In the genomic region with DNA sequence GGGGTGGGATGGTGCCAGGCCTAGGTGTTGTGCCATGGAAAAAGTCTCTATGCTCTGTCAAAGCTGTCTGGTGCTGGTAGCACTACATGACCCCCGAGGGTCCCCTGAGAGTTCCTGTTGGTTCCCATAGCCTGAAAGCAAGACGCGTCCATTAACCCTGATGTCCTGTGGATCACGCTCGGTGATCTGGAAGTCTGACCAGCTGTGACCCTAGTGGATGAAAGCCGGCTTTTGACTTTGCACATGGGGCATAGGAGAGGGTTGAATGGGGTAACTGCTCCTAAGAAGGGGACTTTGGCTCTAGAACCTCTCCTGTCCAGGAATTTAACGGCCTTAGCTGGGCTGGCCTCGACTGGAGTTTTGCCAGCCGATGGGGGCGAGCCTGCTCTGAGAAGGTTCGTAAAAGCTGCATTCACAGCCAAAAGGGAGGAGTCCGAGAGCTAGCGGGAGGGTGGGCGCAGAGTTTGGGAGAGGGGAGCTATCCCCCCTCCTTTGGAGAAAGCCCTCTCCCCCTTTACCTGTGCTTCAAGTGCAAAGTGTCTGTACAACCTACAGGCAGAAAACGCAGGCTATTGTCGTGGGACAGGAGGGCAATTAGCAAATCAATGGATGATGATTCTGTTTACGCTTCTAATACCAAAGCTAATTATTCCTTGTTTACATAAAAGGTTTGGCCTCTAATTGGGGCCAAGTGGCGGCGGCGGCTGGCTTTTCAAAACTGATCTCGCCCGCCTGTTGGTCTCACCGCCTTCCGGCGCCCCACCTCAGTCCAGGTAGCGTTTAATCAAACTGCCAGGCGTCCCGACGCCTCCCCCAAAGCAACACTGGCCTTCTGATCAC, we compare ENCODE assay signal across 9 mouse cellular contexts. TPM values are rescaled to one million over a fixed set of nuclear protein-coding genes. Genes with fewer than 3 reads are reported as not detected.
DNase-seq lines count a peak whose midpoint lies in the region; ATAC-seq and TF ChIP-seq lines count a peak whose summit lies in the region.
"Had no signal": no experiment of that assay in that cellular context is flagged by ENCODE, and none has a peak within 500 bp of the region (broad histone marks: within the 10 kb centered on the region; RNA-seq: fewer than 3 reads in every experiment).

No protein-coding gene starts in this region.

- peak overlapping the region; percentile 78 for H3K4me3 ChIP-seq in gastrocnemius, adult 2 months
- H3K4me3 ChIP-seq in ES-Bruce4 (ENCODE audit: low read depth, low read length), result peak overlapping the region; percentile 39
- peak overlapping the region; percentile 59 for H3K4me3 ChIP-seq in forebrain, embryonic 15.5 days
- H3K4me3 ChIP-seq in liver, postnatal 0 days (ENCODE audit: low read depth, low read length), result peak overlapping the region; percentile 47; the same call in 1 of the 2 replicates

- TF ChIP-seq EP300 in ES-Bruce4 (IDR thresholded peaks at IDR 0.05; ENCODE audit: insufficient read depth, low read depth, low read length), result 0 out of 2 replicates have a peak, but pooled peaks have one; percentile 54
- TF ChIP-seq EP300 in liver, postnatal 0 days (IDR thresholded peaks at IDR 0.05; ENCODE audit: low read depth), result no peak

- H3K9ac ChIP-seq in ES-Bruce4 (ENCODE audit: low read depth, poor library complexity, severe bottlenecking), result no peak overlapping the region
- peak overlapping the region; percentile 67 for H3K9ac ChIP-seq in forebrain, embryonic 15.5 days (replicated peaks)
- H3K9ac ChIP-seq in liver, postnatal 0 days (replicated peaks), result no peak overlapping the region

- no peak for TF ChIP-seq POLR2A in ES-Bruce4 (IDR thresholded peaks at IDR 0.05; ENCODE audit: insufficient read depth, low read length)

- WGBS in forebrain, embryonic 15.5 days, result 3% methylated on average over 29 of the region's 29 CpGs
- WGBS in liver, postnatal 0 days (ENCODE audit: insufficient replicate concordance), result 5% methylated on average over 29 of the region's 29 CpGs

- H3K4me2 ChIP-seq in forebrain, embryonic 15.5 days (replicated peaks), result peak overlapping the region; percentile 95
- peak overlapping the region; percentile 76; the same call in 1 of the 2 replicates for H3K4me2 ChIP-seq in liver, postnatal 0 days (ENCODE audit: low read depth, low read length)

- H3K36me3 ChIP-seq in ES-Bruce4 (ENCODE audit: control insufficient read depth, insufficient read depth, low read length, poor library complexity, severe bottlenecking), result no peaks in the 10 kb centered on the region
- H3K36me3 ChIP-seq in forebrain, embryonic 15.5 days, result no peaks in the 10 kb centered on the region
- no peaks in the 10 kb centered on the region for H3K36me3 ChIP-seq in liver, postnatal 0 days (replicated peaks; ENCODE audit: insufficient read depth, low read length)

- H3K9me3 ChIP-seq in ES-Bruce4 (replicated peaks; ENCODE audit: control insufficient read depth, insufficient read depth, low read length, poor library complexity, severe bottlenecking), result 0 out of 2 replicates have a peak, but pooled peaks cover 9% of the 10 kb centered on the region
- no peaks in the 10 kb centered on the region for H3K9me3 ChIP-seq in forebrain, embryonic 15.5 days
- H3K9me3 ChIP-seq in liver, postnatal 0 days (ENCODE audit: low read length), result peaks cover 3% of the 10 kb centered on the region; the same call in 1 of the 2 replicates

- no peak for TF ChIP-seq CTCF in gastrocnemius, adult 2 months (IDR thresholded peaks at IDR 0.05)
- no peak for TF ChIP-seq CTCF in ES-Bruce4 (IDR thresholded peaks at IDR 0.05; ENCODE audit: low read depth, low read length)
- TF ChIP-seq CTCF in liver, postnatal 0 days (IDR thresholded peaks at IDR 0.05; ENCODE audit: low read depth), result no peak

- intact Hi-C loops in gastrocnemius, adult 2 months (cut with DNase I), result no loop called here

- no peak for ATAC-seq in forebrain, embryonic 15.5 days (replicated peaks)
- ATAC-seq in liver, postnatal 0 days, result no peak

- H3K27ac ChIP-seq in gastrocnemius, adult 2 months, result no peak overlapping the region
- no peak overlapping the region for H3K27ac ChIP-seq in ES-Bruce4 (ENCODE audit: insufficient read depth, low read length)
- H3K27ac ChIP-seq in forebrain, embryonic 15.5 days (replicated peaks), result 0 out of 2 replicates have a peak overlapping the region, but pooled peaks have one; percentile 57
- H3K27ac ChIP-seq in liver, postnatal 0 days (ENCODE audit: low read depth), result no peak overlapping the region

- no peak for DNase-seq in gastrocnemius, adult 2 months
- no peak for DNase-seq in gastrocnemius, adult 18-20 months (ENCODE audit: low spot score)
- DNase-seq in liver, postnatal 0 days, result no peak
- DNase-seq in urinary bladder, postnatal 36 days (ENCODE audit: low spot score in 2 of 2), result no peak
- DNase-seq in ovary, postnatal 10 days (ENCODE audit: low spot score), result no peak
- DNase-seq in frontal cortex, postnatal 10 days (ENCODE audit: low spot score in 2 of 2), result no peak

- peaks cover 15% of the 10 kb centered on the region for H3K27me3 ChIP-seq in ES-Bruce4 (ENCODE audit: control insufficient read depth, insufficient read depth, low read length, poor library complexity, severe bottlenecking)
- H3K27me3 ChIP-seq in forebrain, embryonic 15.5 days, result peaks cover 36% of the 10 kb centered on the region
- H3K27me3 ChIP-seq in liver, postnatal 0 days (ENCODE audit: insufficient read depth, low read length), result peaks cover 51% of the 10 kb centered on the region

- peaks cover 2% of the 10 kb centered on the region for H3K4me1 ChIP-seq in ES-Bruce4 (ENCODE audit: control insufficient read depth, insufficient read depth, low read length)
- H3K4me1 ChIP-seq in forebrain, embryonic 15.5 days, result peaks cover 34% of the 10 kb centered on the region
- no peaks in the 10 kb centered on the region for H3K4me1 ChIP-seq in liver, postnatal 0 days (ENCODE audit: insufficient read depth)

RNA-seq across cellular contexts. Expression of a gene that starts 35.0 kb away (rescaled TPM):
- total RNA-seq in gastrocnemius, adult 2 months (2021), result under 1 TPM in 1 of 2 experiments, not detected in 1; 0.08 TPM
- total RNA-seq in gastrocnemius, adult 18-20 months (2021), result not detected
- polyA plus RNA-seq in ES-Bruce4 (2011; ENCODE audit: insufficient read depth, insufficient read length, low read depth, missing spikeins), result 10.4 and 13.6 TPM in 2 replicates
- polyA plus RNA-seq in forebrain, embryonic 15.5 days (2015; fragmentation: Nextera tagmentation; extraction: Ambion mirVana), result 4.2 and 5.3 TPM in 2 replicates
- polyA plus RNA-seq in liver, postnatal 0 days (2015; fragmentation: Nextera tagmentation; extraction: Ambion mirVana), result not detected in 2 replicates

RNA-seq across cellular contexts. Expression of a gene that starts 59.4 kb away (rescaled TPM):
- under 1 TPM; 0.05 to 0.06 TPM for total RNA-seq in gastrocnemius, adult 2 months (2021)
- under 1 TPM in 1 of 2 experiments, not detected in 1; 0.07 TPM for total RNA-seq in gastrocnemius, adult 18-20 months (2021)
- 0.22 TPM in 1 of 2 replicates, not detected in the other for polyA plus RNA-seq in ES-Bruce4 (2011; ENCODE audit: insufficient read depth, insufficient read length, low read depth, missing spikeins)
- 0.10 and 0.29 TPM in 2 replicates for polyA plus RNA-seq in forebrain, embryonic 15.5 days (2015; fragmentation: Nextera tagmentation; extraction: Ambion mirVana)
- polyA plus RNA-seq in liver, postnatal 0 days (2015; fragmentation: Nextera tagmentation; extraction: Ambion mirVana), result 0.08 and 0.20 TPM in 2 replicates
- polyA plus RNA-seq: C2C12 had no signal
